Mouse (Mus musculus): ENCODE data around the gene Sema4b.

Sema4b gene

GRCm38 (mm10) chr7:80178037-80178729, 8.5 kb upstream of the Sema4b start:
- DNase-seq (ENCODE audit: low spot score), result no peak

- DNase-seq (ENCODE audit: low spot score), result no peak
Measured at GRCm38 (mm10) chr7:80179327-80179726, 7.3 kb upstream of the Sema4b start.

GRCm38 (mm10) chr7:80179790-80180189, 6.9 kb upstream of the Sema4b start:
- DNase-seq (ENCODE audit: low spot score), result no peak

DNA sequence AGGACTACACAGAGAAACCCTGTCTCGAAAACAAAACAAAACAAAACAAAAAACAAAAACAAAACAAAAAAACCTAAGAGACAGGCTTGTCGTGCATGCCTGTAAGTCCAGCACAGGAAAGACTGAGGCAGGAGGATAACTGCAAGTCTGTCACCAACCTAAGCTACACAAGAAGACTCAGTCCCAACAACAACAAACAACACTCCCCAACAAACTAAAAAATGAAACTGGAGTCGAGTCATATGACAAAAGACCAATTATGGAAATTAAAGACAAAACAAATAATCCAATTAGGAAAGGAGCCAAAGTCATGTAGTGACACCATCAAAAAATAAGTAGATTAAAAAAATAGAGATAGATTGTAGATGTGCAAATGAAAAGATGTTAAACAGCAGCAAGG, 6.4 kb upstream of the Sema4b start:
- DNase-seq (ENCODE audit: low spot score), result no peak

DNA sequence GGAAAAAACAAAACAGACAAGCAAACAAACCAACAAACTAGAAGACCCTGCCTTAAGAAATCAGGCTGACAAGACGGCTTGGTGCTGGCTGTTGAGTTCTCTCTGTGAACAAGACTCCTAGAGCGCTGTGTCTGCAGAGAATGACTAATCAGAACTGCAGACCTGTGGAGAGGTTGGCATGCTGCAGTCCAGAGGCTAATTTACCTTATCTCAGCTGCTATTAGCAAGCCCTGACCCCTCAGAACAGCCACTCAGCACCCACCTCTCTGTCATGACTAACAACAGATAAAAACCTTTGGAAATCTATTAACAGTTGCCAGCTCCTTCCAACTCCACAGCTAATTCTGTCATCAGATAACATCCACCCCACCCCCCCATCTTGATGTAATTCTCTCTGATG, 5.6 kb upstream of the Sema4b start:
- peak; percentile 63 for DNase-seq (ENCODE audit: low spot score)

- DNase-seq (ENCODE audit: low spot score), result no peak
Measured at GRCm38 (mm10) chr7:80182139-80182538, 4.5 kb upstream of the Sema4b start.

DNA sequence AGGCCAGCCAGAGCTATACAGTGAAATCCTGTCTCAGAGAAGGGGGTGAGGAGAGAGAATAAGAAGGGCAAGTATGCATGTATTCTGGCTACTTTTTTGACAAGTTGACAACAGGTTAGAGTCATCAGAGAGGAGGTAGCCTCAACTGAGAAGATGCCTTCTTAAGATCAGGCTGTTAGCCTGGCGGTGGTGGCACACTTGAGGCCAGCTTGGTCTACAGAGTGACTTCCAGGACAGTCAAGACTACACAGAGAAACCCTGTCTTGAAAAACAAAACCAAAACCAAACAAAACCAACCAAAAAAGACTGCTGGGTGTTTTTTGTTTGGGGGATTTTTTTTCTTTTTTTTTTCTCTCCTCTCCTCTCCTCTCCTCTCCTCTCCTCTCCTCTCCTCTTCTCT, 3.2 kb upstream of the Sema4b start:
- DNase-seq (ENCODE audit: low spot score), result no peak

- DNase-seq (ENCODE audit: low spot score), result no peak
Measured at GRCm38 (mm10) chr7:80183969-80184368, 2.7 kb upstream of the Sema4b start.

- DNase-seq (ENCODE audit: low spot score), result no peak
Measured at GRCm38 (mm10) chr7:80184551-80184950, 2.1 kb upstream of the Sema4b start.

DNA sequence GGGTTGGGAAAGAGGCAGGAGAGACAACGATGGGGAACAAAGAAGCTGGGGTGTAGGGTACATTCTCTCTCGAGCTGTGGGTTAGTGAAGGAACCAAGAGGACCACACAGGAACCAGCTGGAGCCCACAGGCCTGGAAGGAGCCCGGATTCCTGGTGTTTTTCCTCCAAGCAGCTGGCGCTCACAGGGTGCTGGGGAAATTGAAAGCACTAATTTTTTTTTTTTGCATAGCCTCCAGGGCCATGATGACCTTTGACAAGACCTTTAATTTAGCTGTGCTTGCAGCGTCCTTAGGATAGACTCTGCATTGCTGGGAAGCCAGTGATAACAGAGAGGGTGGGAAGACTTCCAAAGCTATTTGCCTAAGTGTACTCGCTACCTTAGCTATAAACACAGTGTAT, 1.7 kb upstream of the Sema4b start:
- no peak for DNase-seq (ENCODE audit: low spot score)

- peak; percentile 58 for DNase-seq (ENCODE audit: low spot score)
Measured at GRCm38 (mm10) chr7:80186021-80186420, 620 bp upstream of the Sema4b start.

GRCm38 (mm10) chr7:80187501-80187900, 860 bp downstream of the Sema4b start:
- no peak for DNase-seq (ENCODE audit: low spot score)

- no peak for DNase-seq (ENCODE audit: low spot score)
Measured at GRCm38 (mm10) chr7:80188579-80189125, 2.0 kb downstream of the Sema4b start.

DNA sequence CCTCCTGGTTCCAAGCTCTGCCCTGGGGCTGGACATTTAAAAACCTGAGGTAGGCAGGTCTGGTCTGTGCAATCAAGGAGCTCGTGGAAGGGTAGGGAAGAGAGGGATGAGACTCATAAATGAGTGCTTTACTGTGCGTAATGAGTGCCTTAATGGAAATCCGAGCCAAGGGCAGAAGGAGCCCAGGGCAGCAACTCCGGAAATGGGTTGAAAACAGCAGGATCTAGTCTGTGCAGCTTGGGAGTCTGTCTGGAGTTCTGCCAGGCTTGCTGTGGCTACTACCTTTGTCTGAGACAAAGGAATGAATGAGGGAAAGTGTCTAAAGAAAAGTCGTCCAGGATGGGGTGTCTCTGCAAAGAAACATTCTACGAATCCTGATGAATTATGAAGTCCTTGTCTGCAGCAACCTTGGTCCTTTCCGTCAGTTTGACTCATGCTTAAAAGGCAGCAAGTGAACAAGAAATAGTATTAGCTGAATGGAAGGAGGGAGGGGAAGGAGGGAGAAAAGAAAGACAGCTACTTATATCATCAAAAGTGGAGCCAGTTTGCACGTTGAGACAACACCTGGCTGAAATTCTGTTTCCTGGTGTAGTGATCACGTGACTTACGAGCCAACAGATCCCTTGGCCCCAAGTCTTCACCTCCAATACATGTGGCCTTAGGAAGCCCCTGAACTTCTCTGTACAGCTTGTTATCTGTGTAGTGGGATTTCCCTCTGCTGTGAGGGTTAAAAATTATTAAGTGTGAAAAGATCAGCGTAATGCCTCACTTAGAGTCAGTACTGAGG, 2.7 kb downstream of the Sema4b start:
- no peak for DNase-seq (ENCODE audit: low spot score)

DNA sequence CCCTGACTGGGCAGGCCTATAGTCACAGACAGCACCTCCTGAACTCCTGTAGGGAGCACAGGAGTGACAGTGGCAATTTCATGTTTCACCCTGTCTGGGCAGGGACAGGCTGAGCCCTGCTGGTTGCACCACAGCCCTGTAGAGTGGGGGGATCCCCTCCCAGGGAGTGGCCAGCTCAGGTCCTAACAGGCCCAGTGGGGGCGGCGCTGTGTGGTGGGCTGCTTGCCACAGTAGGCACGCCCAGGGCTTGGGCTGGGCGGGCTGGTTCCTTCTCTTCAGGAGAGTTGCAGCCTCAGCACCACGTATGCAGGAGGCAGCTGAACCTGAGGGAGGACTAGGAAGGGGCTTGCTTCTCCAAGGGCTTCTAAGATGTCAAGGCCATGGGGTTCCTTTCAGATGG, 4.8 kb downstream of the Sema4b start:
- peak; percentile 56 for DNase-seq (ENCODE audit: low spot score)

DNA sequence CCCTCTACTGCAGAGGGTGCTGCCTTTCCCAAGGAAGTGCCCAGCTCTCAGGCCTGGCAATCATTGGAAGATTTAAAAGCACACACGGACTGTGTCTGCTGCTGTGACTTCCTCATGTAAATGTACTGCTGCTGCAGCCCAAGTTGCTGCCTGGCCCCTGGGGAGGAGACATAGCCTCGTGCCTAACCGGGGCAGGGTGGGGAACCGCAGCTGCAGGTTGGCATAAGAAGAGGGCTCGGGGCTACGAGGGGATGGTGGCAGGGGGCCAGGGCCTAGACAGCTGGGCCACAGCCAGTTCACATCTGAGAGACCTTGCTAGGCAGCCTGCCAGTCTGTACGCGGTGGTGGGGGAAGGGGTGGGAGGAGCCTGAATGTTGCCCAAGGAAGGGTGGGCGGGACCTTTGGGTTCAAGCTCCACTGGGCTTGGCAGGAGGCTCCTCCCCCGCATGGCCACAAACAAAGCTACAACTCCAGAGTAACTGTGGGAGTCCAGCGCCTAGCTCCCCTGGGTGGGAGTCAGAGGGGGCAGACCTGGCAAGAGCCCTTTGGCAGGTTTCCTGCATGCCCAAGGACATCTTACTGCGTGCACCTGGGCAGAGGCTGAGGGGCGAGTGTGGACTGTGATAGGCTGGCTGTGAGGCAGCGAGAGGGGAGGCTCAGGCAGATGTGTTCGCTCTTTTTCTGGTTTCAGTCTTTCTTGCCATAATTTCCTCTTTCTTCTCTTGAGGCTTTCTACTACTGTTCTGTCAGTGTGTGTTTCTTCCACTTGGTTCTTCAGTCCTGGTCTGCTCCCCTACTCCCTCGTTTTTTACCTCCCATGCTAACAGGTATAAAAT, 5.8 kb downstream of the Sema4b start:
- peak; percentile 83 for DNase-seq (ENCODE audit: low spot score)

DNA sequence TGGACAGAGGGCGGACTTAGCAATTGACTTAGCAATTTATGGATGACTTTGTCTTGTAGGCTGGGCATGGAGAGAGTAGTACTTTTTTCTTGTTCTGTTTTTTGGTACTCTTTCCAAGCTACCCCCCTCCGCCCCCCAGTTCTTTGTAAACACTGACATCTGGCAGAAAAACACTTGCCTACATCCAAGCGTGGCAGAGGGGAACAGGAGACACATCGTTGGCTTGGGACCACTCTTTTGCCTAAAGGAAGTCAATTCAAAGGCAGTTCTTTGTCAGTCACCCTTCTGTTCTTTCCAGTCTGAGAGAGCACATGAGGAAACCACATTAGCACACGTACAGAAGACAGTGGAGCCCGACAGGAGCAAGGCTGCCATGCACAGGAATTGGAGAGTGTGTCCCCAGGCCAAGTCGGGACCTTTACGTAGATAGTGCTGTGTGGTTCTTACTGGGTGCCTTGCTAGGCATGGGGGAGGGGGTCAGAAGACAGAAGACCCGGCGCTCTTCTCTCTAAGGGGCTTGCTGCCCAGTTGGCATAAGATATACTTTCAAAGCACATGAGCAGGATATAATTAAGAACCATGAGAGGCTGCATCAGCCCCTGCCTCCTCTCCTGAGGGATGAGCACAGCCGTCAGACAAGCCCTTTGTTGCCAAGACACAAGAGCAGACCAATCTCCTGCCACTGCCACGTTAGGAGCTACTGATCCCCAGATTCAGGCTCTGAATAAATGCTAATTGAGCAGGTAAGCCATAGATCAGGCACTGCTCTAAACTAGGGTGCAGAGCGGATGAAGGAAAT, 7.5 kb downstream of the Sema4b start:
- no peak for DNase-seq (ENCODE audit: low spot score)

DNA sequence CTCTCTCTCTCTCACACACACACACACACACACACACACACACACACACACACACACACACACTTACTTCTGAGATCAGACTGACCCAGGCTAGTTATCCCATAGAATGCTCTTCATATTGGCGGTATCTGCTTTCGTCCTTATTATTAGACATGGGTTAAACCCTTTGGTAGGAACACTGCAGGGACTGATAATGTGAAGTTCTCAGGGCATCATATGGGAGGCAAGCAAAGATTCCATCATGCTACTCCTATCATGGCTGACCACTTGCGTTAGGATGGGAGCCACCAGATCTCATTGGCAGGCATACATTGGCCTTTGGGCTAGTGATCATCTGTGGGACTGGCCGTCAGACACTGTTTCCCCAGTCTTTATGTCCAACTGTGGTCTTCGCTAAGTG, 8.5 kb downstream of the Sema4b start:
- DNase-seq (ENCODE audit: low spot score), result no peak

- DNase-seq (ENCODE audit: low spot score), result no peak
Measured at GRCm38 (mm10) chr7:80195576-80196263, 9.1 kb downstream of the Sema4b start.

DNA sequence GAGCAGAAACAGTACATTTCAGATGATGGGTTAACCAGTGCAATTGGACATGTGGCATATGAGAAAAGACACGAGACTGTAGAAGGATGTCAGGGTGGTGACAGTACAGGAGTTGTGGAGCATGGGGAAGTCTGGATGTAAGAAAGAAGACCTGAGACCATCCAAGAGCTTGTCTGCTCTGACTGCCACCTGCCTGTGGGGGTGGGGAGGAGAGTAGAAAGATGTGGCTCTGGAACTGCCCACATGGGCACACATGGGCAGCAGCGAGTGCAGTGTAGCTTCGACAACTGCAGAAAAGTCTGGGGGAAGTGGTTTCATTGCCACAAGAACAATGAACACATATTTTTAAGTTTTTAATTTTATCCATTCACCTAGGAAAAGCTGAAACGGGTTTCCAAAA, 10.7 kb downstream of the Sema4b start:
- peak; percentile 45 for DNase-seq (ENCODE audit: low spot score)

Data from MN1 (cell line).